Mouse (Mus musculus) adrenal gland, adult 2 months (tissue): ENCODE data around the gene Dmkn. TPM values are rescaled to one million over a fixed set of nuclear protein-coding genes. Genes with fewer than 3 reads are reported as not detected.
A peak's percentile ranks its signal among the peaks of the same experiment; 100 is the strongest.
"Not testable (repeated sequence)": the region's sequence is repeated elsewhere in the genome, so short reads cannot be mapped to it uniquely, and the experiment has no call there.

Source experiments
- DNase-seq: peaks from one replicate; pipeline ENCODE4 v3.0.0; 2021
- long read RNA-seq: library from polyadenylated mRNA; stranded (forward); transcript quantifications from one replicate; pipeline ENCODE4 v2.0.0, GENCODE M21; 2021
- polyA plus RNA-seq: library from polyadenylated mRNA; depleted of rRNA; stranded (reverse); fragments of >200 nt; gene quantifications from 2 replicates; pipeline ENCODE4 v1.2.3, GENCODE M21; 2012; rRNA removed
- total RNA-seq, 2 experiments: library from RNA; stranded (reverse); gene quantifications; 2 replicates each; pipeline ENCODE4 v1.2.3; 2021

Dmkn gene
- total RNA-seq (1 to 10 TPM; 3.9 to 5.9 TPM), polyA plus RNA-seq (3.5 and 7.6 TPM in 2 replicates)
- long read RNA-seq, partial matches to known transcripts: 0 of 5 reads
- long read RNA-seq, other reads (novel, unspliced or antisense): 3 of 5 reads

DNA sequence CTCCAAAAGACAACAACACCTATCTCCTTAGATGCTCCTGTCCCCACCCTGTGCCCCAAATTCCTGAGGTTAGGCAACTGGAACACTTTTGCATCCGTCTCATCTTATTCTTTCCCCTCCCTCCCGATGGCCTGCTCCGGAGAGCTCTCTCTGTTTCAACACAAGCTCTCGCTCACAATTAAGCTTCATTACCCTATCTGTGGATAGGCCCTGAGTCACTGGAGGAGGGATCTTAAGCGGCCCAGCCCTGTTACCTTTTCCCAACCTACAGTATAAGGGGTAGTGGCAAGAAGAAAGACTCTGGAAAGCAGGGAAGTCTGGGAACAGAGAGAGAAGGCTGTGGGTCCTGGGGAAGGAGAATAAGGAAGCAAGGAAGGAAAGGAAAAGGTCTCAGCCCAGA lies at the start of gene Dmkn:
Gene Dmkn, plus strand, starts transcription at position 301 of the 400 bp plus-strand sequence.
- DNase-seq: no peak

DNA sequence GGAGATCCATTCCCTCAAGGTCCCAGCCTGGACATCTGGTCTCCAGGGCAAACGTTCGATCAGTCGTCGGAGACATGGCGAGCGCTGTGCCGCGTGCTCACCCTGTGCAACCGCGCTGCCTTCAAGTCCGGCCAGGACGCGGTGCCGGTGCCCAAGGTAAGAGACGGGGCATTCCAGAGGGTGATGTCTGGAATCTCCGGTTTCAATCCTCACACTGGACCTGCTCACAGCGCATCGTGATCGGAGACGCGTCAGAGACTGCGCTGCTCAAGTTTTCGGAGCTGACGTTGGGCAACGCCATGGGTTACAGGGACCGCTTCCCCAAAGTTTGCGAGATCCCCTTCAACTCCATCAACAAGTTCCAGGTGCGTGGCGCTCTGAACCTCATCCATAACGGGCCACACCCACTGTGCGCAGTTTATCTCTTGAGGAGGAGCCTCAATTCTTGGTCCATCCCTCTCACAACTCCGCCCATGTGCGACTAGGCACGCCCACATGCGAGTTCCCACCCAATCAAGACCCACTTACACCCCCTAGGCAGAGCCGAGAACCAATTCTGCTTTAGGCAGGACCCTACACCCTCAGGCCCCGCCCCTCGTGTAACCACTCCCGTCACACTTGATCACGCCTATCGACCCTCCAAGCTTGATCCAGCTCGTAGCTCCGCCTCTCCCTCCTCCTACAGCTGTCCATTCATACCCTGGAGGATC lies 46.4 kb upstream of the Dmkn start:
- DNase-seq: peak; percentile 94

DNA sequence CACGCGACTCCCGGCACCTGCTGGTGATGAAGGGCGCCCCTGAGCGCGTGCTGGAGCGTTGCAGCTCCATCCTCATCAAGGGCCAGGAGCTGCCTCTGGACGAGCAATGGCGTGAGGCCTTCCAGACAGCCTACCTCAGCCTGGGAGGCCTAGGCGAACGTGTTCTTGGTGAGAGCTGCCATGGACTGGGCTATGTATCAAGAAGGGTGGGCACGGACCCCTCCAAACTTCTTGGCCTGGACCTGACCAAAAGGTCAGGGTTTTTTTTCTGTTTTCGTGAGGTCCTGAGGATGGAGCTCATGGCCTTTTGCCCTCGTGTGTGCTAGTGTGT lies 45.9 kb upstream of the Dmkn start:
- no peak for DNase-seq

DNA sequence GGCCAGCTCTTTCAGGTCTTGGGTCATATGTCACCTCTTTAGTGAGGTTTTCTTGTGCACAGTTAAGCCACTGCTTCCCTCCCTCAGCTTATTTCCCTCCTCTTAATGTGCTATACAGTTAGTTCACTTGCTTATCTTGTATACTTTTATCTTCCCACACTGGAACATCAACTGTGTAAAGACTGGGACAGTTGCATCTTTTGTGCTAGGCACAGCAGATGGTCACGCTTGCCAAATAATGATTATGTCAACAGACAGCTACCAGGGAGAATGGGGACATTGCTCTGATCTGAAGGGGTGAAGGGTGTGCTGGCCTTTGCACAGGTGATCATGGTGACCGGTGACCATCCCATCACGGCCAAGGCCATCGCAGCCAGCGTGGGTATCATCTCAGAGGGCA lies 43.9 kb upstream of the Dmkn start:
- DNase-seq: no peak

DNA sequence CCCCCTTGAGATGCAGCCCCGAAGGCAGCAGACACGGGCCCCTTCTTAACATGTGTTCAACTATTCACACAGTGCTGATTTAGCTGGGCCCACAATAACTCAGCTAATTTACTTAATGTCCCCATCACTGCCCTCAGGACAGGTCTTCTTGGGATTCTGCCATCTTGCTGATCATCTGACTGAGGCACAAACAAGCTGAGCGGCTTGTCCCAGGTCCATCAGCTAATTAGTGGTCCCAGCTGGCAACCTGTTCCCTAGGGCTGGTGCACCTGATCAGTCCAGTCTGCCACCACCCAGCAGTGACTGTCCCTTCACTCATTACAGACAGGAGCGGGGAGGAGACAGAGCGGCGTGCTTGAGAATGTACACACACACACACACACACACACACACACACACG lies 42.3 kb upstream of the Dmkn start:
- DNase-seq: no peak

DNA sequence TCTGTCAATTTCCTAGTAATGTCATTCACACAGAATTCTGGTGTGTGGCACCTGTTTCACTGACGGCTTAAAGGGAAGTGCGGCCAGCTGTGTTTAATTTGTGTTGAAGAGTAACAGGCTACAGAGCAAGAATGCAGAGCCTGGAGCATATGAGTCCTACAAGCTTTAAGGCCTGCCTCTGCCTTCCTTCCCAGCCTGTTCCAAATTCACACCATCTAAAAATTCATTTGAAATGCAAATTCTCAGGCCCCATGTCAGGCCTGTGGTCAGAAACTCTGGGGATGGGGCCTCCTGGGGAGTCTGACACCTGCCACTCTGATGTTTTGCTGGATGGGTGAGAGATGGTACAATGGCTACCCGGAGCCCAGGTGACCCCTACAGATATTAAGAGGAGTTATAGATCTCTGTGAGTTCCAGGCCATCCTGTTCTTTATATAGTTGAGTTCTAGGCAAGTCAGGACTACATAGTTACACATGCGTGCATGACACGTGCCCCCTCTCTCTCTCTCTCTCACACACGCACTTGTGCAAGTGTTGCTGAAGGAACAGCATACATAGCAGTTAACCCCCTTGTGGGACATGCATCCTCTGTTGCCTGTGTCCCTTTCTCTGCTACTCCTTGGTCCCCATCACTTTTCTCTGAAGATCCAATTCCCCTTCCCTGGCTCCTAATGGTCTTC lies 40.1 kb upstream of the Dmkn start:
- DNase-seq: no peak

DNA sequence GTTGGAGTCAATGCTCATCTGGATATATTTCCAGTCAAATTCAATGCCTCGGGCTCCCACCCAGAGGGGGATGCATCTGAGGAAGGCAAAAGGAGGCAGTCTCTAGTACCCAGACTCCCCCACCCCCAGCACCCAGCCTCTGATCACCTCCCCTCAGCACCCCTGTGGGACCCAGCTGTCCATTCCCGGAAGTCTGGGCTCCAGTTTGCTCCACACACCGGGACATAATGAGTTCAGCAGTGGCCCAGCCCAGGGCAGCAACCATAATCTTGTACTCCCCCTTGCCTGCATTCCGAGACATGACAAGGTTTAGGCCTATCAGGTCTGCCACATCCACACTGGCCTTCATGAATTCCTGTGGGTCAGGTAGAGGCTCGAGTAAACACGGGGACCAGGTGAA lies 35.3 kb upstream of the Dmkn start:
- DNase-seq: no peak

DNA sequence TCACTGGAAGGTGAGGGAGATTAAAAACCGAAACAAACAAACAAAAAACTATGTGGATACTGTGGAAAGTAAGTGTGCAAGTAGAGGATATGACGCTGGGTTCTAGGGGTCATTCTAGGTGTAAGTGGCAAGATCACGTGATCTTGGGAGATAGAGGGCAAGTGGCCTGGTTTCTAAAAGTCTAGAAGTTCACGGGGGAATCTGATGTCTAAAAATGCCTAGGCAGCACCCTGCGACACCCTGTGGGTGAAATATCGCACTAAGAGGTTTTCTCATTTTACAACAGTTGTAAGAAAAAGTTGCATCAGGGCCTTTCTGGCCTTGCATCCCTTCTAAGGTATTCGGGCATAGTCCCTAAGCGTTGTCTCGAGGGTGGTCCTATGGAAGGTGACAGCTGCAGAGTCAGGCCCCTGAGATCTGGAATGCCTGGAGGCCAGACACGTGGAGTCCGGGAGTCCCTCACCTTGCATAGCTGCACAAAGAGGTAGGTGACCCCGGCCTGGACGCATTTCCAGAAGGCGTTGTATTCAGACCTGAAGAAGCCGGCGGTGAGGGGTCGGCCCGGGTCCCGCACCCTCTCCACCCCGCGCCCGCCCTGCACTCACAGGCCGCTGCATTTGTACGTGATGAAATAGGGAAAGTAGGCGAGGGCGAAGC lies 34.7 kb upstream of the Dmkn start:
- DNase-seq: no peak

DNA sequence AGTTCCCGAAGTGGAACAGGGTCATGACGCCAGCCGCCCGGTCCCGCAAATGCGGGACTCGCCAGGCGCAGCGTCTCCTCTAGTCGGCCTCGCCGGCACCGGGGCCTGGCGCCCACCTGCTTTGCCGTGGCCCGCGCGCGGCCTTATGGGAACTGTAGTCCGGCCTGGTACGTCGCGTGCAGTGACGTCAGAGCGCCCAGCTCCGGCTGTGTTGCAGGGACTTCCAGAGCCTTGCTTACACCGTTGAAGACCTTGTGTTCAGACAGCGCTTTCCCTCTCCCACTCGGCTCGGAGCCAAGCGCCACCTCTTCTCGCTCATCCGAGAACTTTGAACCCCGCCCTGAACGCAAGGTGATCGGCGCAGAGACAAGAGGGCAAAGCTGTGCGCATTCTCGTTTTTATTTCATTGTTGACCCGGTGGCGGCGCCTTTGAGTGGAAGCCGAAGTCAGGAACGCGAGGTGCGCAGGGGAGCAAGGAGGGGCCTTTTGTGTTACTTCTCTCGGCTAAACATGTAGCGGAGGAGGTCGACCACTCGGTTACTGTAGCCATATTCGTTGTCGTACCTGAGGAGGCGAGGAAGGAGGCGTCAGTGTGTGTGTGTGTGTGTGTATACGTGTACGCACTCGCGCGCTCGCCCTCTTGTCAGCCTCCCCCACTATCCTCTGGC lies 34.0 kb upstream of the Dmkn start, which contains the start of gene Tmem147:
Gene Tmem147, minus strand, starts transcription at position 145 of the 668 bp plus-strand sequence.
- DNase-seq: peak; percentile 98

DNA sequence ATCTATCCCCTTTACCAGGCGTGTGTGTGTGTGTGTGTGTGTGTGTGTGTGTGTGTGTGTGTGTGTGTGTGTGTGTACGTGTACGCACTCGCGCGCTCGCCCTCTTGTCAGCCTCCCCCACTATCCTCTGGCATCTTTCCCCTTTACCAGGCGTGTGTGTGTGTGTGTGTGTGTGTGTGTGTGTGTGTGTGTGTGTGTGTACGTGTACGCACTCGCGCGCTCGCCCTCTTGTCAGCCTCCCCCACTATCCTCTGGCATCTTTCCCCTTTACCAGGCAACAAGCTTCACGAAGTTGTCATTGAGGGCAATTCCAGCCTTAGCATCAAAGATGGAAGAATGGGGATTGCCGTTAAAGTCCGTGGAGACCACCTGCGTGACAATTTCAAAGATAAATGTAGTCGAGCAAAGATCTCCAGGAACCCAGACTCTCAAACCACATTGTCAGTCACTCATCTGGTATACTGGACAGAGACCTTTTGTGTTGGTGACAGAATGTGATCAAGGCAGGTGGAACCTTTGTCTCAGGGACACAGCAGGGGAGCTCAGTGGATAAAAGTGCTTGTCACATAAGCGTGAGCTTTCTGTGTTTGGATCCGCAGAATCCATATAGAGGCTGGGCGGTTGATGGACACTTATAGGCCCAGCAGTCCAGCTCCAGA lies 33.4 kb upstream of the Dmkn start:
- not testable (repeated sequence) for DNase-seq

DNA sequence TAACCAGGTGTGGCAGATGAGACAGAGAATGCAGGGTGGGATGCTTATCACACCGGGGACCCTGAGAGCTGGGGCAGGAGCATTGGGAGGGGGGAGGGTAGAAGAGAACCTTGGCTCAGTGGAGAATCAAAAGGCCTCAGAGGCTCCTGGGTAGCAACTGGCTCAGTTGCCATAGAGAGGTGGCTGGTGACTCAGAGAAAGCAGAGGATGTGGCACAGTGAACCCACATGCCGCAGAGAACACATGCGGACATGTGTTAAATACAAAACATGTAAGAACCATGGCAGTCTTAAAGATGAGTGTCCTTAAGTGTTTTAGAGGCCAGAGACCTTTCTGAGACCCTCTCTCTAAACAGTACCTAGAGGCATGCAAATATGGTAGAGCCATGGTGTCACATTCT lies 27.3 kb upstream of the Dmkn start:
- no peak for DNase-seq

DNA sequence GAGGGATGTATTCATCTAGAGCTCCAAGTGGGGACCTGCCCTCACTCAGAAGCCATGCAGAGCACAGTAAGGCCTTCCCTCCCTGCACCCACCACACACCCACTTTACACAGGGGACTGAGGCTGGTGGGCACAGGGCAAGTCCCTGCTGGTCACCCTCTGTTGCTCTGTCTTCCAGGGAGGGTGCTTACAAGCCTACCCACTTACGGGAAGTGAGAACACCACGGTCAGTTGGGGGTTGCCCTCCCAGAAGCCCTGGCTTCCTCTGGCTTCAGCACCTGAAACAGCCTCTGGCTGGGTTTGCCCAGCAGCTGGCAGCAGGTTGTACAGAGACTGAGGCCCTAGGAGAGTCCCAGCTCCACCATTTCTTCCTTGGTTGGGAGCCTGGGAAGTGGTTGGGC lies 21.0 kb upstream of the Dmkn start:
- DNase-seq: not testable (repeated sequence)

DNA sequence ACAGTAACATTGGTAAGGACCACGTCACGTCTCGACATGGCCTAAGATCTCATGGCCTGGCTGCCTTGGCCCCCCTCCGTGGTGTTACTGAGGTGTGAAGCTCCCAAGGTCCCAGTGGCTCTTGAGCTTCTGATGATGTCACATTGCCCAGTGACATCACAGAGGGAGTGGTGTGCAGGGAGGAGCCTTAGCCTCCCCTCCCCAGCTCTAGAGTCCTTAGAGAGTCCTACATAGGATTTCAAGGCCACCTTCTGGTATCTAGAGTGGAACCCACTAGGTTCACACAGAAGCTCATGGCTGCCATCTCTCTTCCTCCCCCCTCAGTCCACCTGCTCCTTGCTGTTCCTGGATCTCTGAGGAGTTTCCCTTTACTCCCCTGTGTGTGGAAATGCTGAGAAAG lies 19.9 kb upstream of the Dmkn start, which contains the start of gene Gapdhs:
Gene Gapdhs, minus strand, starts transcription at position 65 of the 400 bp plus-strand sequence.
- not testable (repeated sequence) for DNase-seq

DNA sequence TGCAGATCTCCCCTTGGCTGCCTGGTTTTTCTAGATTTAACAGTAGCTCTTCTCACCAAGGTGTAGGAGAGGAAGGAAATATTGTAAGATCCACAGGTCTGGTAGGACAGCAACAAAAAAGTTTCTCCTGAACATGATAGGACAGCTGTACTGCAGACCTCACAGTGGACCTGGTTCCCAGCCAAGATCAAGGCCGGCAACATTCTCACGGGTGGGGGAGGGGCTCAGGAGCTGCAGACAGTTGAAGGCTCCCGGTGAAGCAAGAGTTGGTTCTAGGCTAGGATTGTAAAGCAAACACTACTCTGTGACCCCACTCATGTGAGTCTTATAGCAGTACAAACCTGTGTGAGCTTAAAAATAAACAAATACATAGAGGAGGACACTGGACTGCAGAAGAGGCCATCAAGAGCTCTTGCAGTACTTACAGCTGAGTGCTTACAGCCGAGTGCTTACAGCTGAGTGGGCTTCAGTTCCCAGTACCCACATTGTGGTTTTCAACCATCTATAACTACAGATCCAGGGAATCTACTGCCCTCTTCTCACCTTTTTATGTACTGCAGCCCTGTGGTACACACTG lies 19.4 kb upstream of the Dmkn start:
- DNase-seq: peak; percentile 70

DNA sequence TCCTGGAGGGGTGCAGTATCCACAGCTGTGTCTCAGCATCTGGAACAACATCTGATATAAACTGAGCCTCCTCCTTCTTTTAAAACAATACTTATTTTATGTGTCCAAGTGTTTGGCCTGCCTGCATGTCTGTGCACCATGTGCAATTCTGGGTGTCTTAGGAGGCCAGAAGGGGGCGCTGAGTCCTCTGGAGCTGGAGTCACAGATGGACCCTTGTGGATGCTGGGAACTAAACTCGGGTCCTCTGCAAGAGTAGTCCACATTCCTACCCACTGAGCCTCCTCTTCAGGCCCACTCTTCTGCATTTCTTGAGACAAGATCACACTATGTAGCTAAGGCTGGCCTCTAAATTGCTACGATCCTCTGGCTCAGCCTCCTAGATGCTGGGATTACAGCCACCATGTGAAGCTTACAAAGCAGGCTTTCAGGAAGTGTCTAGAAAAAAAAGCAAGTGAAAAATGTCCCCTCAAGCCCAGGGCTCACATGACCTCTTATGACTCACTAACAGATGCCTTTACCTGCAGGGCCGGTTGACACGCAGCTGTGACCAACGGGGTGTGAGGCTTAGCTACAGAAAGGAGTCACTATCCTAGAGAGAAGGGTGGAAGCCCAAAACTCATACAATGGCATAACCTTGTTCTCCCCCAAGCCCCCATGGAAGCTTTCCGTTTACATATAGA lies 15.9 kb upstream of the Dmkn start:
- no peak for DNase-seq

DNA sequence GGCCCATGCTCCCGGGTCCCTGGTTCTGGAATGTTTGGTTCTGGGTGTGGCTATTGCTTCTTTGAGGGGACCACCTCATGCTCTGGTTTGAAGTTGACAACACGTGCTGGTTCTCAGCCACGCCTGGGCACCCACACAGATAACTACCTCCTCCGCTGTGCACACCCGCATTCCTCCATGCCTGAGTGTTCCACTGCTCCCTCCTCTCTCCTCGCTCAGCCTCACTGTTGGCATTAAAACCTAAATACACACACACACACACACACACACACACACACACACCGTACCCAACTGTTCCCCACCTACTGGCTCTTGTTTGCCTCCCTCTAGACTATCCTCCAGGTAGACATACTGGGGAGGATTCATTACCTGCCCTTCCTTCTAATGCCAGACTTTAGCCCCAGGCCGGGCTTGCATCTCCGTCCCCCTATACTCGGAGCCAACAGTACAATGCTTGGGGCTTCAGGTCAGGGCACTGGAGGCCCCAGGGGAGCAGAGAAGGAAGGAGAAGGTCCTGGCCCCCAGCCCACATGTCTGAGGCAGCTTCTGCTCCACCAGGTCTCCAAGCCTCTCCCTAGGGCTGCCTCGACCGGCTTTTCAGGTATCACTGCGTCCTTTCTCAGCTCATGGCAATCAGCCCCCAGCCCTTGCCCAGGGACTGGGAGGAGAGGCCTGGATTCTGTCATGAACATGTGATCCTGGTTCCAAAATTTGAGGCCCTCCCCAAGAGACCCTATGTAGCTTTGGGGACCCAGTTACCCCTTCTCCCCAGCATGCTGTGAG lies 13.5 kb upstream of the Dmkn start:
- no peak for DNase-seq

DNA sequence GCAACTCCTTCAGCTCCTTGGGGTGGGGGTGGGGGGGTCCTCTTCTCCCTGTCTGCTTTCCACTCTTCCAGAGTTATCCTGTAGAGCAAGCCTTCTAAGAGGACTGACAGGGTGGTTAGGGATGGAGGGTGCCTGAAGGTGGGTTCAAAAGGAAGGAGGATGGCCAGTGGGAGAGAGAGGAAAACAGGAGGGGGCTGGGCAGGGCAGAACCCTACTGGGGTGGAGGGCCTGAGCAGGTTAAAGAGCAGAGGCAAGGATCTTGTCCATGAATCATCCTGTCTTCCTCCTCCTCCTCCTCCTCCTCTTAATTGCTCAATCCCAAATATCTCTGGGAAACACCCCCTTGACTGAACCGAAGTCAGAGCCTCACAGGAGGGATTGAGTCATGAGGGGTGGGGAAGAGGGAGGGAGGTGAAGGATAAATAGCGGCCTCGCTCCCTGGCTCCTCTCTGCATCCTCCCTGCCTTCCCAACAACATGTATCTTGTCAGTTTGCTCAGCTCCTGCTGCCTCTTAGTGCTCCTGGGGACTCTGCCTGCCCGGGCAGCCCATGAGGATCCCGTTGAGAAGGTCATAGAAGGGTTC lies 12.4 kb upstream of the Dmkn start, which contains the start of gene Sbsn:
Gene Sbsn, plus strand, starts transcription at position 386 of the 584 bp plus-strand sequence.
- peak; percentile 86 for DNase-seq

DNA sequence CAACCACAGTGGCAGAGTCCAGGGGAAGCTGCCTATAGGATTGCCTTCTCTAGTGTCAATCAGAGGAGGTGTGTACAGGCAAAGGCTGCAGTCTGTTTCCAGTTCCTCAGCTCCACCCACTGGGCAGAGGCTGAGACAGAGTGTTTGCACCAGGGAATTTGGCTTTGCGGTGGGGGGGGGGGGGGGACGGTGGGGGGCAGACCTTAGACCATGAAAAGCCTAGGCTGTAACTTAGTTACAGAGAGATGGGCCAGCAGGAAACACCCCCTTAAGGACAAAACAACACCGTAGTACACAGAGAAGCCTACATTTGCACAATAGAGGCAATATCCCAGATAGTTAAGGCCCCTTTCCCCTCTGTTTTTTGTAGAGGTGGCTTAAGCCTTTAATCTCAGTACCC lies 6.6 kb upstream of the Dmkn start:
- DNase-seq: no peak

DNA sequence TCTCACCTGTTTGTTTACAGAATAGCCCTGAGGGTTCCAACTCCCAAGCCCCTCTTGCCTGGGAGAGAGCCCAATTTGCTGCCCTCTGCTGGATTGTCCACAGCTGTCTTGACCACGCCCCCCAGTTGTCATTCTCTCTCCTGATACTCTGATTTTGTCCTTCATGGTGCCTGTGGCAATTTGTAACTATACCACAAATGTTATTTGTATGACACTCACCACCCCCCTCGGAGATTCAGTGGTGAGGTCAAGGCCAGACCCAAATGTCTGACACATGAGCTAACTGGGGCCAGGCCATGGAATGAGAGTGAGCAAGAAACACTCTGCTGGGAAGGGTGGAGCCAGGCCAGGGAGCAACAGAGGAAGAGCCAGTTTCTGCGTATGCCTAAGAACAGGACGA lies 4.7 kb upstream of the Dmkn start:
- DNase-seq: peak; percentile 89
